Mouse (Mus musculus) spleen, adult 2 months (tissue): ENCODE measurements around the gene Plk3.

Experiments used
- CTCF ChIP-seq: fragments of 200-500 bp; IDR thresholded peaks from 2 replicates; pipeline ENCODE4 v1.5.1; 2011; ENCODE audit warnings: mild to moderate bottlenecking, inconsistent platforms; ENCODE audit not compliant: insufficient read depth, insufficient read length, insufficient replicate concordance; ENCODE audit errors: extremely low read depth
- POLR2A ChIP-seq: fragments of 200-500 bp; IDR thresholded peaks from 2 replicates; pipeline ENCODE4 v1.6.1; 2011; ENCODE audit warnings: low read depth, low read length, inconsistent platforms

GRCm38 (mm10) chr4:117110985-117111384 lies 22.8 kb downstream of the Plk3 start:
- TF ChIP-seq CTCF: no peak
- no peak for TF ChIP-seq POLR2A
